Mouse (Mus musculus): ENCODE measurements around the gene Nmt1.

Nmt1 gene

DNA sequence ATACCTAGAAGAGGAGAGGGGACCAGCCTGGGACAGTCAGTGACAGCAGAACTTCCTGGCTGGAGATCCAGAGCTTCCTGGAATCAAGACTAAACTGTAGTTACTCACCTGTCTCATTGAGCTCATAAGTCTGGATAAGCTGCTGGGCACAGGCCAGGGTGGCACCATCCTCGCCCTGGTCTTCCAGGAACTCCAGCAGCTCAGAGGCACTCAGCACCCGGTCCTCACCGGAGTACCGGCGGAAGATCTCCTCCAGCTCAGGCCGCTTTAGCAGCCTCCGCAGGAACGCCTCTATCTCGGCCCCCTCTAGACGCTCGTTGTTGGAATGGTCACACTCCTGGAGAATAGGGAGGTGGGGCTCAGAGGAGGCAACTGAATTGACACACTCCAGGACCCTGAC is 50.1 kb downstream of the Nmt1 start:
- no peak for DNase-seq (ENCODE audit: low spot score in 2 of 2)

DNA sequence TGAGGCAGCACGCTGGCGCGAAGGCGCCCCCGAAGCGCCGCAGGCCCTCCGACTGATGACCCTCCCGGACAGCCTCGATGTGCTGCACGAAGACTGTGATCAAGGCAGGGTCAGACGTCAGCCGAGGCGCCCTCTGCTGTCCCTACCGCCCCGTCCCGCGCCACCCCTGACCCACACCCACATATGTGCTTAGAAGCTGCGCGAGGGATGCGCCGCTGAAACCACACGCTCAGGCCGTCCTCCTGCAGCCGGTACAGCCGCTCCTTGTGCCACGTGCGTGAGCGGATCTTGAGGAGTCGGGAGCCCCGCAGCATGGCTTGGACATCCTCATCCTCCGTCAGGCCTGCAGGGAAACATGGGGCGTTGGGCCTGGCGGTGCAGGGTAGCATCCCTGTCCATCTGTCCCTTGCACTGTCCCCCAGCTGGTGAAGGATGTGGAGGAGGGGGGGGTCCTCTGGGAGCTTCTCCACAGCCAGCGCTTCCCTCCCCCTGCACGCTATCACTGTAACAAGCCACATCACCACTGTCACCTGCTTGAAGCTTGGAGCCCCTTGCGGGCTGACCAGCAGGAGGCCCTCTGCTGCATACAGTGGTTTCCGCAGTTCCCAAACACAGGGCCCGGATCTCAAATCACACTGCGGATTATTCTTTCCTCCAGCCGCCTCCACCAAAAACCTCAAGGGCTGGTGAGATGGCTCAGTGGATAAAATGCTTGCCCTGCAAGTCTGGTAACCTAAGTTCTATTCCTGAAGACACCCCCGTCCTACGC is 52.5 kb downstream of the Nmt1 start:
- no peak for DNase-seq (ENCODE audit: low spot score in 2 of 2)

DNA sequence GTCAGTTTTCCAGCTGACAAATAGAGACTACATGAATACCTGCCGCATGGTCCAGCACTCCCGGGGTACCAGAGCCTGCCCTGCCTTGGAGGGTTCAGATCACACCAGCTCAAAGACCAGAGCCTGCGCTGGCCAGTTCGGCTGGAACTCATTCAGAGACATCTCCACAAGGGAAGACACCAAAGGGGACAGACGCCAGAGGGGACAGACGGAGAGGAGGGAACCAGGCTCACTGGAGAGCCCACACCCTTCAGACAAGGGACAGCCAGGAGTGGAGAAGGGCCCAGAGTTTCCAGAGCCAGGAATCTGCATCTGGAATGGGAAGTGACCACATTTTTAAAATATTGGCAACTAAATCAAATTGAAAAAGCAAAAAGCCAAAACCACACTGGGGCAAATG is 53.6 kb downstream of the Nmt1 start:
- DNase-seq (ENCODE audit: low spot score in 2 of 2): no peak

DNA sequence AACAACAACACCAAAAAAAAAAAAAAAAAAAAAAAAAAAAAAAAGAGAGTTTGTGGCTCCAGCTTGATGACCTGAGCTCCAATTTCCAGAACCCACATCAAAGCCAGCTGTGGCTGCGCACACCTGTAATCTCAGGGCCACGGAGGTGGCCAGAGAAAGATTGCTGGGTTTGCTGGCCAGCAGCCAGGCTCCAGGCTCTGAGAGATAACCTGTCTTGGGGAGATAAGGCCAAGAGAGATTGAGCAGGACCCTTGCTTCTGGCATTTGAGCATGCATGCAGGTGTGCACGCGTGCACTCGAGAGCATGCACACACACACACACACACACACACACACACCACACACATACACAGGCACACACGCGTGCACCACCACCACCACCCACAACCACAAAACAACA is 65.3 kb downstream of the Nmt1 start:
- no peak for DNase-seq (ENCODE audit: low spot score in 2 of 2)

DNA sequence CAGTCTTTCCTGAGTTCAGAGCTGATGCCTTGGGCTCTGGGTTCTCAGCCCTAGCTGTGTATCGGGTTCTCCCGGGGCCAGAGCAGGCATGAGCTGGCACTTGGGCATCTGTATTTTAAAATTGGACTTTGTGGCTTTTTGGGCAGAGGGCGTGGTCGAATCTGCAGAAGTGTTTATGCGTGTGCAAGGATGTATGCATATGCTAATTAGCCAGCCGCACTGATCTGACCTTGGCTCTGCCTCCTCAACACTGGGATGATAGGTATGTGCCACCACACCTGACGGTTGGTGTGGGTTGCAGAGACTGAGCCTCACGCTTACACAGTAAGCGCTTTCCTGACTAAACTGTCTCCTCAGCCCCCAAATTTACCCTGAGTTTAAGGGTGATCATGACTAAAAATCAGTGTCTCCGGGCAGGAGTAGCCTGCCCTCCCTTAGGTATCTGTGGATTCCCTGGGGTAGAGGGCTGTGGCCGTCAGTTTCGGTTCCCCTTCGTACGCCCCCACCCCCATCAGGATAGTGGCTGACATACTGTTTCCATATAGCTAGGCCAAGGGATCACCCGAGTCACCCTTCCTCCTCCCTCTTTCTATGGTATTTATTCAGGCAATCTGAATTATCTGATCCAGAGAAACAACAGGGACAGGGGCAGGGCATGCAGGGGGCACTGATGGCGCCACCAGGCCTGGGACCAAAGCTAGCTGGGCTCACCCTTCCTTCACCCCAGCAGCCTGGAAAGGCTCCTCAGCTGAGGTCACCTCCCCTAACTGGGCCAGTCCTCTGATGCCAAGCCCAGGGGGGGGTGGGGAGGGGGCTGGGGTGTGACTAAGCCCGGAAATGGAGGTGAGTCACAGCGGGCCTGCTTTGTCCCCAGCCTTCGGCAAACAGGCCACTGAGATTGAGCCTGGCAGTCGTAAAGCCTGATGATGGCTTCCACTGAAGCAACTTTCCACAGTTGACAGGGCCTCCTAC is 66.2 kb downstream of the Nmt1 start:
- no peak for DNase-seq (ENCODE audit: low spot score in 2 of 2)

DNA sequence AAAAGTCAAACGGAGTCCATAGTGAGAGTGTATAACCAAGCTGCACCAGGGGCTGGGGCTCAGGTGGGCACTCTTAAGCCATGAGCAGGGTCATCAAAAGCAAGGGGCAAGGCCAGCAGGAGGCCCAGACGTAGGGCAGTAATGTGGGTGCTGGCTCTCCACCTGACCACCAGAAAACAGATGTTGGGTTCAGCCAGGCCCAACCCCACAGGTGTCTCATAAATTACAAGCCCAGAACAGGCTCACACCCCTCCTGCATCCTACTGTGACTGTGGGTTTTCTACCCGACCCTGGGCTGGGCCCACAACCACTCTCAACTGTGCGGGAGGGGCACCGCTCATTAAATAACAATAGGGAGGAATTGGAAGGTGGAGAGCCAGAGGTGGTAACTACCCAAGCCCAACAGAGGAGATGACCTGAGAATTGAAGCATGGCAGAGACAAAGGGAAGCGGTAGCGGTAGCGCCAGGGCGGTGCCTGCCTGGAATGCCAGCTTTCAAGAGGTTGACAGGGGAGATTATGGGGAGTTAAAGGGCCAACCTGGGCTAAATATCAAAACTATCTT is 67.2 kb downstream of the Nmt1 start:
- DNase-seq (ENCODE audit: low spot score in 2 of 2): no peak

DNA sequence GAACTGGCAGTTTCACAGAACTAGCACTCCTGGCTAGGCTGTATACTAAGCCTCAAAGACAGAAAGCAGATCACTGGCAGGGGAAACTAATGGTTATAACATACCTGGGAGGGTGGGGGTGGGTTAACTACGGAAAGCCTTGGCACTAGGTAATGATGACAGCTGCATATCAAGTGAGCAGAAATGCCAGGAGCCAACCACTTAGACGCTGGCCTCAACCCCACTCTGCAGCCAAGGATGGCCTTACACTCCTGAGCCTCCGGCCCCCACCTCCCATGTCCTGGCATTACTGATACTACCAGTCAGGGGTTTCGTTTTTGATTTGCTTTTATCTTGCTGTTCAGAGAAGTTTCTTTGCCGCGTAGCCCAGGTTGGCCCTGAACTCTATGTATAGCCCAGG is 67.8 kb downstream of the Nmt1 start:
- no peak for DNase-seq (ENCODE audit: low spot score in 2 of 2)

DNA sequence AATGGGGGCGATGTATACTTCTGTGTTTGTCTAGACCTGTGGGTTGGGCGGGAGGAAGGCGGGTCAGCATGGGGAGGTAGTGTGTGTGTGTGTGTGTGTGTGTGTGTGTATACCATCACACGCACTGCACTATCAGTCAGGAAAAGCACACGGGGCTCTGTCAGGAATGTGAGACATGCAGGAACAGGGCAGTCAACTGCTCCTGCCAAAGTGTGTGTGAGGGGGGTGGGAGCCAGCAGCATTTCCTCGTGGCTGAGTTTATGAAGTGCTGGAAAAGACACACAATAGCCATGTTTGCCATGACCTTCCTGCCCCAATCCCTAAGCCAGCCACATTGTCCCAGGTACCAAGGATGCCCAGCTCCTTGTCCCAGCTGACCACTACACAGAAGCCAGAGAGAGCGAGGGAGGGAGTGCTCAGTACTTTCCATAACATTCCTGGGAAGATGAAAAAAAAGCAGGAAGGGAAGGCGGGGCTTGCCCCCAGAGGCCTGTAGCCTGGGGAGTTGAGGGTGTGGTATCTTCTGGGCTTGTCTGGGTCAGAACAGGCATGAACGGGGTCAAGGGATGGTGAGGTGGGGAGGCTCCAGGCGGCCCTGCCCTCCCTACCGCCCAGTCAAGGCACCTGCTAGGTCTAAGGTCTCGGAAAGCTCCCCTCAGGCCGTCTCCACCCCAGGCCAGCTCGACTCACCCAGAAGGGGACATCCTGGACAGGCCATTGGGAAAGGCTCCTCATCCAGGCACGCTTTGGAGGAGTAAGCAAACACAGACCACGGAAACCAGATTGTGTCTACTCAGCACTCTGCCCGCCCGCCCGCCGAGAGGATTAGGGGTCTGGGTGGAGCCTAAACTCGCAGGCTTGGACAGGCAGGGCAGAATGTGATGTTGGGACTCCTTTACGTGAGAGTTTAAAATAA is 69.2 kb downstream of the Nmt1 start:
- DNase-seq (ENCODE audit: low spot score in 2 of 2): no peak

DNA sequence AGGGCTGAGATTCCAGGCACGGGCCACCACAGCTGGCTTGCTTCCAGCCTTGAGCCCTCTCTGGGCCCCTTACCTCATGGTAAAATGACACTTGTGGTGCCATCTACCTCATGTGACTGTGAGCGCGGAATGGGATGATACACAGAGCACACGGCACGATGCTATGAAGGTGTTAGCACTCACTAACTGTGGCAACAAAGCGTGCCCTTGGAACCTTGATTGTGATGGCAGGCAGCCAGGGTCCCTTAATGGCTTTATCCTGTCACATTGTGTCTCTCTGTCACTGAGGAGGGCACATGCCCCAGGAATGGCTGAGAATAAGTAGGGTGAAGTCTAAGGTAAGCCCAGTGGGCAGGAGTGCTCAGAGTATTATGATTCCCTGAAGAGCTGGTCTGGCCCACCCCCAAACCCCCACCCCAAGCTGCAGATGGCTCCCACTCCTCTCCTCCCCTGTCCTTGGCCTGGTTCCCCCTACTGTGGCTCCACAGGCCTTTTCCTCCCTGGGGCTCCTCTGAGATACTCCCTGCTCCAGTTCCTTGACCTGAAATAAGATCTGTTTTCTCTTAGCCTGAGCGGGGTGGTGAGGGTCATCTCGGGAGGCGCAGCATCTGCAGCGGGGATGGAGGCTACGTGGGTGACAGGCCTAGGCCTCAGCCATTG is 70.7 kb downstream of the Nmt1 start:
- DNase-seq (ENCODE audit: low spot score in 2 of 2): no peak

DNA sequence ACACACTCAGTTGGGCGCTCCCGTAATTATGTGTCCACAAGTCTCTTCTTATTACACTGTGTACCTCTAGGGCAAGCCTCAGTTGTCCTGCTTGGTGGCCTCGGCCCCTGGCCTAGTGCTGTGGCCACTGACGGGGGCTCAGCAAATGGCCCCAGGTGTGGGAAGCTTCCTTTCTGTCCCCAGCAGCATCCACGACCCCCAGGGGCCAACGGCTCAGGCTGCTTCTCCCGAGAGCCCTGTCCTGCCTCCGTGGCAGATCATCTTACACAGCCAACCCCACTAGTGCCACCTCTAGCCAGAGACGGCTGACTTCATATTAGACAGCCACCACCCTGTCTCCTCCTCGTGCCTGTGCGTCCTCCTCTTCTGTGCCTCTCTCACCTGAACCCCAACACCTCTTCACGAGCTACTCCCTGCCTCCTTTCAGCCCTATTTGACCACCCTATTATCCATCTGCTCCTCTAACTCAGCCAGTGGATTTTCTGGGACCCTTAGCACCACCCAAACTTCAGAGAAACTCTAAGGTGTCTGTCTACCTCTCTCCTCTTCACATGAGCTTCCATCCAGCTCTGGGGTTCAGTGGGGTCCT is 71.5 kb downstream of the Nmt1 start:
- no peak for DNase-seq (ENCODE audit: low spot score in 2 of 2)

DNA sequence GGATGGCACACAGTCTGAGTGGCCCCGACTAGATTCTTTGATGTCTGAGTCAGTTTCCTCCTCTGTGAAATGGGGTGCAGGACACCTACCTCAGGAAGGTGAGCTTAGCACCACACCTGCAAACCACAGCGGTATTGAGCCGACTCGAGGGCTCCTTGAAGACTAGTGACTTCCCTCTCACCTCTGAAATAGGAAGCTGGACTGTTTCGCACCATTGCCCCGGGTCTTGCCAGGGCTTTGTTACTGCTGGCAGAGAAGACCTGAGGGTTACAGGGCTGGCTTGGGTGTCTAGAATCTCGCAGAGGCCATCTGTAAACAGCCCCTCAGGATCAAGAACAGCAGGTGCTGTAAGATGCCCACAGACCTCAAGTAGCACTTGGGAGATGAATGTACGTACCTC is 72.4 kb downstream of the Nmt1 start:
- DNase-seq (ENCODE audit: low spot score in 2 of 2): no peak

DNA sequence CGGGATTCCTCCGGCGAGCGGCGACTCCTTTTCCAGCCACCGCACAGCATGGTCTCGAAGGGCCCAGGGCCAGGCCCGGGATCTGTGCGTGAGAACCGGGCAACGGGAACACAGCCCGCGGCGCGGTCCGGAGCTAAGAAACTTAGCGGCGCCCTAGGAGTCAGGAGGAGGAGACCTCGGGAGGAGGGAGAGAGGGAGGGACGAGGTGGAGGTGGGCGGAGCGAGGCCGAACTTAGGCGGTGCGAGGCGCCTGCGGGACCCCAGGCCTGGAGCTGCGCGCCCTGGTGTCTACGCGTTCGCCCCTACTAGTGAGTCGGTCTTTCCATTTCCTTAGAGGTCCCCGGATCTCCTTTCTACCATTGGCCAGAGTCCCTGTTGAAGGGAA is 73.5 kb downstream of the Nmt1 start, which contains the start of the genes Plcd3 and Acbd4:
Gene Plcd3, minus strand, starts transcription at position 178 of the 385 bp plus-strand sequence.
Gene Acbd4, plus strand, starts transcription at position 202 of the 385 bp plus-strand sequence.
- DNase-seq (ENCODE audit: low spot score in 2 of 2): peak in 1 of 2 experiments; percentile 61

DNA sequence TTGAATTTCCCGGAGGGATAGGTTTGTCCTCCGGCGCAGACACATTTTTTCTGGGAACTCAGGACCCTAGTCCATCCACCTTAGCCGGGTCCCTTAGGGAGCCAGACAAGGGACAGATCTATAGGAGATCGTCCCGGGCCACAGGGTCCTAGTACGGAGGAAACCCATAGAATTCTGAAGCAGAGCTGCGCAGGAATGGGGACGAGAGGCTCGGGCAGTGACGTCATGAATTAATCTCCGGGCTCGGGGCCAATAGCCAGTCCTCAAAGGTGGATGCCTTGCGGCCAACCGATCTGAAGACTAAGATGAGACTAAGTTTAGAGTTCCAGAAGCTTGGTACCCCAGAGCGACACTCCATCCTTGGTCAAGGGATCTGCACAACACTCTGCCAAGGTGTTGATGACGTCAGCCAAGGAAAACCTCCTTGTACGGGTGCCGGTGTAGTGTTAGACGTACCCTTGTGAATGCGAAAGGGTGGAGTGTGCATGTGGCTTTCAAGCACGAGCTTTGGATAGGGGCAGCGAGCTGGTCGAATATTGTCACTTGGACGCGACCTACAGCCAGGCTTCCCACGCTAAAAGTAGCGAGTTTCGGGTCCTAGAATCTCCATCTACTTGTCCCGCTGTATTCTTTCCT is 74.0 kb downstream of the Nmt1 start:
- DNase-seq (ENCODE audit: low spot score in 2 of 2): peak; percentile 61 to 65

DNA sequence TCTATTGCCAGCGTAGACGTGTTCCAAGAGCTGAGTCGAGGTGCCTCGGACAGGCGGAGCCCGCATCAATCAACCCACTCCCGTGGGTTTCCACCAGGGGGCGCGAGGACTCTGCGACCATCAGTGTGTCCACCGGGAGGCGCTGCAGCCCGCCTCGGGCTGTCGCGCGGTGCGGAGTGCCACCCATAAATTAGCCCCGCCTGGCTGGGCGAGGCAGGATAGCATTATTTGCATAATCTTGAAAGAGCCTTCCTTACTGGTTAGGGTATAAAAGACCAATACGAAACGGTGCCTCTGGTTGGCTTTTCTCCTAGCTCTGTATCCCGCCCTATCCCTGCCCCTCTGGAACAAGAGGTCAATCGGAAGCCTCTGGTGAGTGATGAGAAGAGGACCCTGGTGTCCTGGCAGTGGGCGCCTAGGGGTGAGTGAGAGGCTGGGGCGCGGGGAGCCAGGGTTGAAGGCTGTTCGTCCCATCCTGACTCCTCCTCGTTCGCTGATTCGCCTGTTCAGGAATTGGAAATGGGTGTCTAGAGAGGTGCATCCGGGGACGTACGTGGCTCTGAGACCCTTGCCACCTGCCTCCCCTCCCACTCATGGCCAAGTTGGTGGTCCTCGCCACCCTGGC is 74.8 kb downstream of the Nmt1 start:
- DNase-seq (ENCODE audit: low spot score in 2 of 2): peak; percentile 93 to 96

DNA sequence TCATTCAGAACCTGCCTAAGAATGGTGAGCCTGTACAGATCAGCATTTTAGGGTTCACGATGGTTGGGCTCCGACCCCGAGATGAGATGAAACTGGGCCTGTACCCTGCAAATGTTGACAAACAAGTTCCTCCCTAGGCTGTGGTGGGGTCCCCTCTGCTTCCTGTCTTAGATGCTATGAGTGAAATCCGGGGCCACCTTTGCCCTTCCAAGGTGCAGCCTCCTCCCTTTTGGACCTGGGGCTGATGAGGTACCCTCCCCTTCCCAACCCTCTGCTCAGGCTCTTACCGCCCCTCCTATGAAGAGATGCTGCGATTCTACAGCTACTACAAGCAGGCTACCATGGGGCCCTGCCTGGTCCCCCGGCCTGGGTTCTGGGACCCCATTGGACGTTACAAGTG is 75.6 kb downstream of the Nmt1 start:
- no peak for DNase-seq (ENCODE audit: low spot score in 2 of 2)

DNA sequence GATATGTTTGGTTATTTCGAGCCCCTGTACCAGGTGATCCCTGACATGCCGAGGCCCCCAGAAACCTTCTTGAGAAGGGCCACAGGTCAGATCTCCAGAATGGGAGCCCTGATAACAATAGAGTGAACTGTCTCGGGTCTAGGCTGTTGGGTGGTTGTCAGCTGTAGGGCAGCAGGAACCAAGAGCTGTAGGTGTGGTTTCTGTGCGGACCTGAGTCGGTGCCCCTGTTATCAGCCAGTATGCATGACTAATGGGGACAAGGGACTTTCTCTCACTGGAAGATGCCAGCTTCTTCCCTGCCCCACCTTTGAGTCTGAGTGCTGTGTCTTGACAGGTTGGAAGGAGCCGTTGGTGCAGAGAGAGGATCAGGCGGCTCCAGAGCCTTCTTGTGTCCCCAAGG is 76.5 kb downstream of the Nmt1 start:
- DNase-seq (ENCODE audit: low spot score in 2 of 2): no peak

DNA sequence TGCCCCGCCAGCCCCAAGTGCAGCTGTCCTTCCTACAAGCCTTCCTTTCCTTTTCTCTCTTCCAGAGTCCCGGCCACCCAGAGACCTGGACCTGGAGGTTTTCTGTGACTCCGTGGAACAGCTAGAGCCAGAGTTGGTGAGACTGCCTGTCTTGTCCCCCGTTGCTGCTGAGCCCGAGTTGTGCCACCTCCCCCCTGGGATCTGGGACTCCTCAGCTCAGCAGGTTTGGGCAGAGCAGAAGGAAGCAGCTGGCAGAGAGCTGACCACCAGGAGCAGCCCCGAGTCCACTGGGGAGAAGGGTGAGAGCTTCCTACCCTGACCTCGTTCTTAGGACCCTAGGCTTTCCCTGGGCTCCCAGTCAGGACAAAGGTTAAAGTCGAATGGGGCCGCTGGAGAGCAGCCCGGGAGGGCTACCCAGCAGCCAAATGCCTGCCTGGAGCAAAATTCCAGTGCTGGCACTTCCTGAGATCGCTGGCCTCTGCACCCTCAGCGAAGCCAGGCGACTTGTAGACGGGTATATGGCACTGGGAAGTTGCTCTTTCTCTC is 77.3 kb downstream of the Nmt1 start:
- DNase-seq (ENCODE audit: low spot score in 2 of 2): no peak

DNA sequence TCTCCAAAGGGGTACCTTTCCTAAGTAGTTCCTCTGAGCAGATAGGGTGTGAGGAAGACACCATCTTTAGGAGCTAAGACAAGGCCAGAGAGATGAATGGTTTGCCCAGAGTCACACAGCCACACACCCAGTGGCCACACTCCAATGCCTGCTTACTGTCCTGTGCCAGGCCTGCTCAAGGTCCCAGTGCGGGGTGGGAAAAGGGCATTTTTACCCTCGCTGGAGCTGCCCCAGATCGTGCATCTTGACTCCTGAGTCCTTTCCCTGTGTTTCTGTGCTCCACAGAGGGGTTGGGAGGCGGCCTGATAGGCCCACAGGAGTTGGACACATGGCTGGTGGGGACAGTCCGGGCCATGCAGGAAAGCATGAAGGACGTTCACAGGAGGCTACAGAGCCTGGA is 77.8 kb downstream of the Nmt1 start:
- no peak for DNase-seq (ENCODE audit: low spot score in 2 of 2)

DNA sequence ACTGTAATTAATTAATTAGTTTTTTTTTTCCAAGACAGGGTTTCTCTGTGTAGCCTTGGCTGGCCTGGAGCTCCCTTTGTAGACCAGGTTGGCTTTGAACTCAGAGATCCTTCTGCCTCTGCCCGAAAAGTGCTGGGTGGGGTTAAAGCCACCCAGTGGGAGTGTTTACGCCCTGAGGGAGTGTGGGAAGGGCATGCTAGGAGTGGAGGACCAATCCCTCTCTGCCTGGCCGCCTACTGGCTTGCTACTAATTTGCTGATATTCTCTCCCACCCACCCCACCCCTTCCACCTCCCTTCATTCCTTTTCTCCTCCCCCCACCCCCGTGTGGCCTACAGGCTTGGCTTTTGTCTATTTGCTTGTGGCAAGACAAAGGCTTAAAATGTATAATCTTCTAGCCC is 78.4 kb downstream of the Nmt1 start:
- no peak for DNase-seq (ENCODE audit: low spot score in 2 of 2)

Data from frontal cortex, postnatal 25 days (tissue).